Mouse (Mus musculus) left cerebral cortex, postnatal 36 days (tissue): ENCODE data around the gene C5ar2. TPM values are rescaled to one million over a fixed set of nuclear protein-coding genes. Genes with fewer than 3 reads are reported as not detected.
"Not testable (repeated sequence)": the region's sequence is repeated elsewhere in the genome, so short reads cannot be mapped to it uniquely, and the experiment has no call there.

ENCODE experiments used
- DNase-seq, 2 experiments: peaks; one replicate each; pipeline ENCODE4 v3.0.0; 2021 to 2022; ENCODE audit warnings: low spot score in 2 of 2, mixed read lengths in 1 of 2
- intact Hi-C: fragments of 180-260 bp; cut with DNase I; formaldehyde crosslinking; loops from one replicate; pipeline ENCODE4 v1.15.1; 2025
- total RNA-seq, 2 experiments: library from RNA; stranded (reverse); gene quantifications; 2 replicates each; pipeline ENCODE4 v1.2.3; 2021

Gene C5ar2
- total RNA-seq, 2 experiments from 2014 or later: 0.61 to 0.74 TPM

DNA sequence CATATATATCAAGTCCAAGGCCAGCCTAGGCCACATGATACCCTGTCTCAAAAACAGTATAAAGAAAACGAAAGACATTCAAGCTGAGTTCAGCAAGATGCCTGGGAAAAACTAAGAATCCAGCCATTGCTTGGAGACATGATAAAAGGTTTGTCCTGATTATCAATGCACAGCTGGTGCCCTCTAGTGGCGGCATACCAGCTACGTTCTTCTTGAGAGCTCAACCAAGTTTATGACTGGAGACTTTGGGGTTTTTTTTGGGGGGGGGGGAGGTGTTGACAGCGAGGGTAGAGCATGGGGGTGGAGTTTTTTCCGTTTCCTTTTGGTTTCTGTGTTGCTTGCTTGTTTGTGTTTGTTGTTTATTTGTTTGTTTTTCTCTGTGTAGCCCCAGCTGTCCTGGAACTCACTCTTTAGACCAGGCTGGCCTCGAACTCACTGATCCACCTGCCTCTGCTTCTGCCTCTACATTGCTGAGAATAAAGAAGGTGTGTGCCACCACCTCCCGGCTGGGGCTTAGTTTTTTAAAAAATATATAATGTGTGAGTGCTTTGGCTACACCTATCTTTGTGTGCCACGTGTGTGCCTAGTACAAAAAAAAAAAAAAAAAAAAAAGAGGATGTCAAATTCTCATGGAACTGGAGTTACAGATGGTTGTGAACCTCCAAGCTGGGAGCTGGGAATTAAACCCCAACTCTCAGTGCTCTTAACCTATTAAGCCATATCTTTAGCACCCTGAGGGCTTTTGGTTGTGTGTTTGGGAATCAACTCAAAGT, 19.2 kb upstream of the C5ar2 start:
- DNase-seq: peak; percentile 55 to 69
- intact Hi-C loops: loop anchor here (2.0 kb wide), 1 partner anchor 70 kb away; no protein-coding TSS in a partner anchor

DNA sequence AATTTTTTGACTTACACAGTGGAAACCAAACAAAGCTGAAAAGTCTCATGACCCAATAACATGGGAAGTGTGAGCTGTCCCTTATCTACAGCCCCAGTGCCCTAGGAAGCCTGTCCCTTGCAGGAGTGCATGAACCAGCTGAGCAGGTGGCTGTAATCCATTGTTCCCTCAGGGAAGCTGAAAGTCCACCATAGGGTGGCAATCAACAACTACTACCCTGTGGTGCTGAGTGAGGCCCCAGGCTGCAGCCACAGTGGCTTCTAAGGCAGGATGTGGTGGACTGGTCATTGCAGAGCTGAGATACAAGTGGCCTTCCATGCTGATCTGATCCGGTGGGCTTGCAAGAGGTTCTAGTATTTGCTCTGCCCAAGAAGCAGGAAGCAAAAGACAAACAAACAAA, 17.1 kb upstream of the C5ar2 start:
- intact Hi-C loops: no loop called here
- DNase-seq: no peak

DNA sequence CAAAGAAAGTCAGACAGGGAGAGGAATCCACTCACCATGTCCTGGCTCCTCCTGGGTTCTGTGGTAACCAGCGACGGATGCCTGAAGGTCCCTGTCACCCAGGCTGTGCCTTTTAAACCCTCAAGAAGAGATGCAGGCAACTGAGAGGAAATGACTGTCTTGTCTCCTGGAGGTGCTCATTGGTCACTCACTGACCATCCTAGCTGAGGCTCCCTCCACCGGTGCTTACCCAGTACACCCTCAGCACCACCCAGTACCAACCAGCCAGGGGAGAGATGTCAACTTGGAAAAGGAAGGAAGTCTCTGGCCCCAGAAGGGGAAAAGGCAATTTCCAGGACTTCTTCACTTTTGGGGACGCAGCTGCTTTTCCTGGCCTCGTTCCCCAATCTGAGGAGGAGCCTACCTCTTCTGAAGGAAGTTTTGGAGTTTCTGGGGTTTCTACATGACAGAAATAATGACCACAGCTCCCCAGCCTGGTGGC, 15.2 kb upstream of the C5ar2 start, which contains the start of gene C5ar1:
TSS of gene C5ar1 (minus strand) at position 431 of the 481 bp plus-strand sequence.
- DNase-seq: no peak
- intact Hi-C loops: no loop called here

DNA sequence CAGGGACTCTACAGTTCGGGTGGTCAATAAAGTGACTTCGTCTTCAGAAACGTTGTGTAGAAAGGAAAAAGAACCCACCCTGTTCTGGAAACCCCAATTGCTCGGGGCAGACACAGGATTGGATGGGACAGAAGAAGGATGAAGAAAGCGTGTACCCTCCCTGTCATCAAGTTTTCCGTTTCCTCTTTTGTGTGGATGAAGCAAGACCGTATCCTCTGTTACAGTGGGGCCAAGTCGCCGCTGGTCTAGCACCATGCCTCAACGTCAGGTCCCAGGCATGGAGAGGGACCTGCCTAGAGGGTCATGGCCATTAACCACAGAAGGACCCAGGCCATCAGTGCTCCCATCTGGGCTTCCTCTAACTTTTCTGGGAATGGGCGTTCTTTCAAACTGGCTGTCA, 13.9 kb upstream of the C5ar2 start:
- DNase-seq: no peak
- intact Hi-C loops: no loop called here

GRCm38 (mm10) chr7:16255963-16256362, 12.0 kb upstream of the C5ar2 start:
- intact Hi-C loops, DNase-seq: not testable (repeated sequence)

DNA sequence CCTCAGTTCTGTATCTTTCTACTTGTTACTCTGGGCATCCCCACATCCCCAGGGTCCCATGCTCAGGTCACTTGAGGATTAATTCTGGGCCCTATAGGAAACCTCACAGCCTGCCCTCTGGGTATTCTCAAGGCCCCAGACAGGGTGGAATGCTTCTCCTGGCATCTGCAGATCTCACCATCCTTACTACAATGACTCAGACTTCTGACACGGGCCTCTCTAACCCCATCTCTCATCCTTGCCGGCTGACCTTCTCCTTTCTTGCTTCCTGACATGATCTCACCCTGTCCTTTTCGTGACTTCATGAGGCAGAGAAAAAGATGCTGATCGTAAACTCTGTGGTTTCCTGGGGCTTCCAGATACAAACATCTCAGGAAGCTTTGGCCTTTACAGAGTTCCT, 10.2 kb upstream of the C5ar2 start:
- DNase-seq: no peak
- intact Hi-C loops: no loop called here

DNA sequence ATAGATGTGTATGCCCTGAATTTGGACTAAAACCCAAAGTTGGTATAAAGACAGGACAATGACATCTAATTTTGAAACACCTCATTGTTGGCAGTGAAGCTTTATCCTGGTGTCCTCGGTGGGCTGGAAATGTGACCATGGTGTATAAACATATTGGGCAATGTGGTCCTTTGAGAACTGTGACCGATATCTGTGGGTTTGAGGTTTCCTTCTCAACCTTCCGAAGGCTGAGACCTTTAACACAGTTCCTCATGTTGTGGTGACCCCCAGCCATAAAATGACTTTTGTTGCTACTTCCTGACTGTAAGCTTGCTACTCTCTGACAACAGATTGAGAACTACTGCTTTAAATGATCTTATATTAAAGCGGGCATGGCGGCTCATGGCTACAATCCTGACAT, 6.7 kb upstream of the C5ar2 start:
- intact Hi-C loops: no loop called here
- DNase-seq: no peak

- no peak for DNase-seq
- intact Hi-C loops: no loop called here
Observed at GRCm38 (mm10) chr7:16245958-16246357, 2.0 kb upstream of the C5ar2 start.

GRCm38 (mm10) chr7:16242198-16242597, 1.8 kb downstream of the C5ar2 start:
- DNase-seq: no peak
- intact Hi-C loops: no loop called here

DNA sequence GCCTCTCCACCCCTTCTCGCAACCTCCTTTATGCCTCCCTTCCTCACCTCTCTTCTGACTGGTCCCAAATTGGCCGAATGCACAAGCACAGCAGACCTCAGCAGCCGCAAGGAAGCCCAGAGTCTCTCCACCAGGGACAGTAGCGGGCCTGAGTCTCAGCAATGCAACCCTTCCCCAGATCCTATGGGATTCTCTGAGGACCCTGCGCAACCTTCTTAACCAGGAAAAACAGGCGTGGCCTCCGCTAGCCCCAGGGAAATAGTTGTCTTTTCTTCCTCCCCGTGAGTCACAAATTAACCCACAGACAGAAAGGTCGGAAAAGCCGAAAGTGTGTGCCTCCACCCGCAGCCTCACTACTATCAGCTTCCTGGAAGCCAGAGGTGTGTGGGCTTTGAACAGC, 2.2 kb downstream of the C5ar2 start:
- no peak for DNase-seq
- intact Hi-C loops: no loop called here

- intact Hi-C loops: no loop called here
- DNase-seq: no peak
Observed at GRCm38 (mm10) chr7:16240978-16241303, 3.0 kb downstream of the C5ar2 start.

GRCm38 (mm10) chr7:16240281-16240977, 3.5 kb downstream of the C5ar2 start:
- intact Hi-C loops: no loop called here
- DNase-seq: no peak

DNA sequence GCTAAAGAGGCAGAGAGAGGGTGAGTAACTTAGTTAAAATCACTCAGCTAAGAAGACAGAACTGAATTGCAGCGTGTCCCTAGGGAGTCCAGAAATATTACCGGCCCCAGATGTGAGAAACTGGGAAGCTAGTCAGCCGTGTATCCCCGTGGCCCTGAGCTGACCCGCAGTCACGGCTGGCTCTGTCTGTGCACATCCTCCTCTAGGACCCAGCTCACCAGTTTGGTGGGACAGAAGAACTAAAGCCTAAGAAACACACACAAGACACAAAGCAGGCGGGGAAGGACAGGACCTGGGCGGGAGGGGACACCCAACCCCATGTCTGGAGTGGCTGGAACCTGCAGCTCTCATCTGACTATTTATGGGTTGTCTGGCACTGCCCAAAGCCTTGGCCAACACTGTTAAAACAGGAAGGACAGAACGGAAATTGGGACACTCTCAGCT, 4.4 kb downstream of the C5ar2 start:
- no peak for DNase-seq
- intact Hi-C loops: no loop called here

GRCm38 (mm10) chr7:16229869-16230268, 14.1 kb downstream of the C5ar2 start:
- intact Hi-C loops: no loop called here

GRCm38 (mm10) chr7:16221582-16222272, 22.2 kb downstream of the C5ar2 start, which contains the start of gene Dhx34:
Dhx34 (minus strand) TSS chr7:16222037.
- DNase-seq: peak; percentile 96
- intact Hi-C loops: loop anchor here (5.0 kb wide), 1 partner anchor 51 kb away; the partner anchor contains the start of gene Inafm1

More at GRCm38 (mm10) chr7:16229869-16230268, 14.1 kb downstream of the C5ar2 start:
- DNase-seq: no peak

DNA sequence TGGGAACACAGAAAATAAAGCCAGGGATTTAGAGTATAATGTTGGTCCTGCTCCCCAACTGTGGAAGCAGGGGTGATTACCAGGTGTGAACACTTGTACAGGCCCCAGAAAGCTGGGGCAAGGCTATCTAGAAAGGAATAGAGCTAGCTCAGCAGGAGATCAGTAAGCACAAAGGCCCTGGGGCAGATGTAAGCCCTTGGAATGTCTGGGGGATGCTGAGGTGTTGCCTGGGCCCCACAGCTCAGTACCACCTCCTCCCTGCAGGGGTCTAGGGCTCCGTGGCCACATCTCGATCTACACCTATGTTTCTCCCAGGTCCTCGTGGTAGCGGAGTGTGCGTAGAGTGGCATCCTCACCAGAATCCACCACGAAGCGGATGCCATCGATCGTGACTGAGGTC, 30.0 kb downstream of the C5ar2 start:
- no peak for DNase-seq
- intact Hi-C loops: no loop called here

GRCm38 (mm10) chr7:16213196-16213595, 30.8 kb downstream of the C5ar2 start:
- DNase-seq: no peak
- intact Hi-C loops: no loop called here

DNA sequence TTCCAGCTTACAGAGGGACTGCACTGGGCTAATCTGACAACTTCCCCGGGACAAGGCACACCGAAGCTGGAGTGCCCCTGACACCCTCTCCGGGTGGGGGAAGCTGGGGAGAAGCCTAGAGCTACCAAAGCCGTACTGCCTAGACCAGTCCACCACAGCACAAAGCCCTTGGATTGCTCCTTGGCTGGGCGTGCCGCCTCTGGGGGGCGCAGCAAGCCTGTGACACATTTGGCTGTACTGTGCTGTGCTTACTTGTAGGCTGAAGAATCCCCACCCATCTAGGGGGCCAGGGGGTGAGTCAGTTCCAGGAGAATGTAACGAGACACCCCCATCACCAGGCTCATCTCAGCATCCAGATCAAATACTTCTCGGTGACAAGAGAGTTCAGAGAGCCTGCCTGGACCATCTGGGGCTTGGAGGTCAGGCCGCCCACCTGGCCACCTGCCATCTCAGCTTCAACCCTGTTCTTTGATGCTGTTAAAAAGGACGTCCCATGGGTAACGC, 33.0 kb downstream of the C5ar2 start:
- no peak for DNase-seq
- intact Hi-C loops: no loop called here

GRCm38 (mm10) chr7:16208781-16209665, 34.9 kb downstream of the C5ar2 start:
- intact Hi-C loops: loop anchor here (10.0 kb wide), 1 partner anchor 176 kb away; the partner anchor contains the start of gene Sae1
- DNase-seq: no peak
